Mouse (Mus musculus) cerebellum, postnatal 25 days (tissue): Measurements from ENCODE around the gene Snx29.
A peak's percentile ranks its signal among the peaks of the same experiment; 100 is the strongest.
"Not testable (repeated sequence)": the region's sequence is repeated elsewhere in the genome, so short reads cannot be mapped to it uniquely, and the experiment has no call there.

Experiments used
- DNase-seq, 2 experiments: peaks; one replicate each; pipeline ENCODE4 v3.0.0; 2021; ENCODE audit warnings: mixed read lengths in 2 of 2

The Snx29 gene

GRCm38 (mm10) chr16:11501138-11501537 lies 178.4 kb downstream of the Snx29 start:
- no peak for DNase-seq

- no peak for DNase-seq
Measured at GRCm38 (mm10) chr16:11501611-11502010, 178.9 kb downstream of the Snx29 start.

GRCm38 (mm10) chr16:11504666-11505491 lies 182.2 kb downstream of the Snx29 start:
- DNase-seq, result no peak

- peak; percentile 70 to 83 for DNase-seq
Measured at GRCm38 (mm10) chr16:11505492-11506176, 182.9 kb downstream of the Snx29 start.

GRCm38 (mm10) chr16:11507188-11507731 lies 184.6 kb downstream of the Snx29 start:
- no peak for DNase-seq

DNA sequence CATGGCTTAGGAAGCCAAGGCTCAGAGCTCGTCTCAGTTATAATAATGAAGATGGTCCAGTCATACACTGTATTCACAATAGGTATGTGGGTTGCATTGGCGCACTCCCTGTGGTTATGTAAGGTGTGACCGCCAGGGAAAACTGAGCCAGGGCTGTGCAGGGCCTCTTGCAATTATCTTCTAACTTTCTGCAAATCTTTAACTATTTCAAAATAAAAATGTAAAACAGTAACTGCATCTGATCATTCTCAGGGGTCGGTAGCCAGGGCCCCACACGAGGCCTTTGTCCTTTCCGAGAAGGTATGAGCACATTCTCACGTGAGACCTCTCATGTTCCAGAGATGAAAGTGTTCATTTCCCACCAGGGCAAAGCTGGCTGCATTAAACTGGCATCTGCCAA lies 185.6 kb downstream of the Snx29 start:
- no peak for DNase-seq

GRCm38 (mm10) chr16:11510416-11510815 lies 187.7 kb downstream of the Snx29 start:
- no peak for DNase-seq

- no peak for DNase-seq
Measured at GRCm38 (mm10) chr16:11510854-11511253, 188.1 kb downstream of the Snx29 start.

GRCm38 (mm10) chr16:11511696-11512095 lies 189.0 kb downstream of the Snx29 start:
- not testable (repeated sequence) for DNase-seq

DNA sequence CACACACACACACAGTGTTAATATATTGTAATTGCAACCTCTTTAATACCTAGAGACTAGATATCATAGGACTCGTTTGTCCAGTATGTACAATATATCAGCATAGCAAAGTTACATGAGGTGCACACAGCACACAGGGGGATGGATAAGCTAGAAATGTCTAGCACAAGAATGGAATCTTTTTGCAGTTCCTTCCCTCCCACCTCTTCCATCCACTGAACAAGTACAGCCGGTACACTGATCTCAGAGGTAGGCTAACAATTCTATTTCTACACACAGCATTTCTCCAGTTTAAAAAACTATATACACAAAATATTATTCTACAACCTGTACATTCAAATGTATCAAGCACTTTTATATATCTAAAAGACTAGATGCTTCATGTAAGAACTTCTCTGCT lies 194.0 kb downstream of the Snx29 start:
- DNase-seq, result no peak

GRCm38 (mm10) chr16:11517385-11517784 lies 194.7 kb downstream of the Snx29 start:
- no peak for DNase-seq

DNA sequence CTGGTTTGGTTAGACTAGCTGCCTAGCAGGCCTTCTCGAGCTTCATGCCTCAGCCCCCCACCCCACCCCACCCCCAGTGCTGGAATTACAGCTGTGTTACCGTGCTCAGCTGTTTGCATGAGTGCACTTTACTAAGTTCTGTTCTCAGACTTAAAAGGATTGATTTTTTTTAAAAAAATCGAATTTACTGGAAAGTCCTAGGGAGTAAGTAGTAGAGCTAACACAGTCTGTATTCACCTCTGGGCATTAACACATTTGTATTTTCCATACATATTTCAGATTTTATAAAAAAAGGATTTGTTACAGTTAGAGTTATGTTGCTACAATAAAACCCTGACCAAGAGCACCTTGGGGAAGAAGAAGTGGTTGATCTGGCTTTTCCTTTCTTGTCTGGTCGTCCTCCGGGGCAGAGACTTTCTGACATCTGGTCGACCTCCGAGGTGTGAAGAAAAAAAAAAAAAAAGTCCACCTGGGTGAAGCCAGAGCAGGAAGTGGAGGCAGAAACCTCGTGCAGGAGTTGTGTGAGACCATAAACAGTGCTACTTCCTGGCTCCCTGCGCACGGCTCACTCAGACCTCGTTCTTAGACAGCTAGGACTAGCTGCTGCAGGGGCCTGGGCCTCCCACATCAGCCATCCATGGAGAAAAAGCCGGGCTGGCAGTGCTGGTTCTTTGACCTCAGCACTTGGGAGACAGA lies 196.2 kb downstream of the Snx29 start:
- DNase-seq, result no peak

- DNase-seq, result peak; percentile 52 to 62
Measured at GRCm38 (mm10) chr16:11526104-11526786, 203.5 kb downstream of the Snx29 start.

- peak in 1 of 2 experiments; percentile 37 for DNase-seq
Measured at GRCm38 (mm10) chr16:11526996-11527395, 204.3 kb downstream of the Snx29 start.

GRCm38 (mm10) chr16:11530466-11531194 lies 207.9 kb downstream of the Snx29 start:
- DNase-seq, result peak; percentile 51 to 57

- DNase-seq, result peak; percentile 23 to 27
Measured at GRCm38 (mm10) chr16:11531441-11531840, 208.7 kb downstream of the Snx29 start.

GRCm38 (mm10) chr16:11532592-11532991 lies 209.9 kb downstream of the Snx29 start:
- DNase-seq, result peak; percentile 87 to 92

DNA sequence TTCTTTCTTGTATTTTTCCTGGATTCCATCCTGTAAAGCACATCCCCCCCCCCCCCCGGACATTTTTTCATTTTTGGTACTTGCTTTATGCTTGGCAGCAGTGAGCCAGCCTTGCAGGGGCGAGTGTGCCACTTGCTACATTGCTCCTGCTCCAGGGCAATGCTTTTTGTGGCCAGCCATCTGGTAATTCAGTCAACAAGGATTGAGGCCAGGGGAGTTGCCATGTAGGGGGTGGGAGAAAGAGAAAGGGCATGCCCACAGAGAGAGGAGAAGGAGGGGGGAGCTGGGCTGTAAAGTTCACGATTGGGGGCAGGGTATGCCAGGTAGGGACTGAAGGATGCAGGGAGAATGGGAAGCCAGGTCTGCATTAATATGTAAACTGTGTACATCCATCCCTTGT lies 210.7 kb downstream of the Snx29 start:
- DNase-seq, result peak; percentile 36 to 46

DNA sequence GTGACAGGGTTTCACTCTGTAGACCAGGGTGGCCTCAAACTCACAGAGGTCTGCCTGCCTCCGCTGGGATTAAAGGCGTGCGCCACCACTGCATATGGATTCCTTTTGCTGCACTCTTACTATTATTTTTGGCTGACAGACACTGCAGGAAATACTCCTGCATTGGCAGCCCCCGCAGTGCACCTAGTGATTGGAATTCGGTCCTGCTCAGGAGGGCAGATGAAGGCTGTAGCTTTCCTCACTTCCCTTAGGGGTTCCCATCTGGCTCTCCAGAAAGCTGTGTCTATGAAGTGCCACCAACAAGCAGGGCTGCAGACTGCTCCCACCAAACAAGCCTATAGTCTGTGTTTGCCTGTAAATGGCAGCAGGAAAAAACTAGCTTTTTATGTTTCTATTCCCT lies 215.0 kb downstream of the Snx29 start:
- DNase-seq, result no peak

DNA sequence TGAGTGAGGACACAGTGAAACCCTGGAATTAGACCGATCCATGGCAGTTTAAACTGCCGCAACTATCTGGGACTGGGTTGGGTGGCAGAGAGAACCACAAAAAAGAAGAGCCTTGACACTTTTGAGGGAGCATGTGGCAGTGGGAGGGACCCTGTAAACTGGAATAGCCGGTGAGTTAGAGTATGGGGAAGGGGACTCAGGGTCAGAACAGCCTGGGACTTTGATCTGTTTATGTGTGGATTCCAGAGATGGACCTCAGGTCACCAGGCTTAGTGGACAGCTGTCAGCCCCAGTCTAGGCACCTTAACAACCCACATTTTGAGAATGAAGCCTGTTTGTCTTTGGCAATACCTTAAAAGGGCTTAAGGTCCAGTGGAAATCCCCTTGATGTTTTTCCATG lies 215.5 kb downstream of the Snx29 start:
- DNase-seq, result no peak

DNA sequence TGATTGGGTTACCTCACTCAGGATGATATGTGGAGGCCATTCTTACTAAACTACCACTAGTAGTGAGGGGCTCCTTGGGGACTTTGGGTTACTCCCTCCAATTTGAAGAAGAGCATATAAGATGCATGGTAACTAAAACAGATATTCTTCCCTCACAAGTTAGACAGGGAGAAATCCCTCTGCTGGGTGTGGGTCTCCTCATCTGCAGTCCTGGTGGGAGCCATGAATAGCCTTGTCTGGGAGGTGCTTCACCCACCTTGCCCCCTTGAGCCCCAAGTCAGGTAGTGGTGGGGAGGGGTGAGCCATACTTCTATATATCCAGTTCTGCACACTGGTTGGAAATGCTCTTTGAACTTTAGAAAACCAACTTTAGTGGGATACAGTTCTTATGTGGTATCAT lies 218.3 kb downstream of the Snx29 start:
- DNase-seq, result no peak

DNA sequence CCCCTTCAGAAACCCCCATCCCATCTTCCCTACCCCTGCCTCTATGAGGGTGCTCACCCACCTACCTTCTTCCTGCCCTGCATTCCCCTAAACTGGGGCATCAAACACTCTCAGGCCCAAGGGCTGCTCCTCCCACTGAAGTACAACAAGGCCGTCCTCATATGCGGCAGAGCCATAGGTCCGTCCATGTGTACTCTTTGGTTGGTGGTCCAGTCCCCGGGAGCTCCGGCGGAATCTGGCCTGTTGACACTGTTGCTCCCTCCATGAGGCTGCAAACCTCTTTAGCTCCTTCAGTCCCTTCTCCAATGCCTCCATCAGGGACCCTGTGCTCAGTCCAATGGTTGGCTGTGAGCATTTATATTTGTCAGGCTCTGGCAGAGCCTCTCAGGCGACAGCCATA lies 219.1 kb downstream of the Snx29 start:
- no peak for DNase-seq
